Mouse (Mus musculus) CH12.LX (cell line): ENCODE measurements around the gene Elof1. TPM values are rescaled to one million over a fixed set of nuclear protein-coding genes. Genes with fewer than 3 reads are reported as not detected.

Source experiments
- DNase-seq: peaks from one replicate; pipeline ENCODE4 v3.0.0-alpha.2; 2013; ENCODE audit errors: extremely low read depth
- H3K27ac ChIP-seq: 2 replicates; pipeline ENCODE4 v1.5.1; 2012; ENCODE audit warnings: low read depth, mild to moderate bottlenecking, control low read depth, moderate library complexity; ENCODE audit not compliant: insufficient read depth
- H3K27me3 ChIP-seq: replicated peaks from 2 replicates; pipeline ENCODE3; 2012; ENCODE audit warnings: inconsistent platforms
- H3K36me3 ChIP-seq, 2 experiments: replicated peaks in 1 of 2; 2 replicates each; pipeline versions ENCODE3 to v1.6.1; 2012; ENCODE audit warnings: inconsistent platforms in 1 of 2, low read length in 1 of 2, mild to moderate bottlenecking in 1 of 2, mixed read lengths in 1 of 2, moderate library complexity in 1 of 2; ENCODE audit not compliant: control insufficient read depth in 1 of 2, insufficient read depth in 1 of 2
- H3K4me1 ChIP-seq, 2 experiments: 2 replicates each; pipeline ENCODE4 v1.6.1; 2012; ENCODE audit warnings: inconsistent platforms in 1 of 2, moderate library complexity in 1 of 2; ENCODE audit not compliant: insufficient read depth in 2 of 2, control insufficient read depth in 1 of 2
- H3K4me2 ChIP-seq: 2 replicates; pipeline ENCODE4 v1.6.1; 2012; ENCODE audit warnings: low read depth, mild to moderate bottlenecking, control low read depth; ENCODE audit not compliant: poor library complexity, insufficient read depth, severe bottlenecking
- H3K4me3 ChIP-seq, 3 experiments: fragments of 150-350 bp in 1 of 3; sonication (generic) in 1 of 3; replicated peaks in 1 of 3; 2 replicates each; pipeline versions ENCODE3 to v1.5.1; 2011 to 2012; ENCODE audit warnings: low read depth in 2 of 3, low read length in 2 of 3, mild to moderate bottlenecking in 2 of 3, moderate library complexity in 2 of 3, control low read depth in 1 of 3, improper control_type of control experiment in 1 of 3, inconsistent platforms in 1 of 3, mixed read lengths in 1 of 3; ENCODE audit not compliant: poor library complexity in 1 of 3
- H3K79me2 ChIP-seq: replicated peaks from 2 replicates; pipeline ENCODE4 v1.6.1; 2012; ENCODE audit warnings: mild to moderate bottlenecking, moderate library complexity; ENCODE audit not compliant: control insufficient read depth, poor library complexity, insufficient read depth, severe bottlenecking; ENCODE audit errors: extremely low read depth
- H3K9ac ChIP-seq: 2 replicates; pipeline ENCODE4 v1.6.1; 2012; ENCODE audit warnings: low read depth, mild to moderate bottlenecking, control low read depth, moderate library complexity; ENCODE audit not compliant: insufficient read depth
- H3K9me3 ChIP-seq: replicated peaks from 2 replicates; pipeline ENCODE3; 2012; ENCODE audit warnings: low read length, inconsistent platforms, mixed read lengths
- BHLHE40 ChIP-seq: IDR thresholded peaks from 2 replicates; pipeline ENCODE4 v1.6.1; 2011; ENCODE audit warnings: mild to moderate bottlenecking, low read depth, low read length, improper control_type of control experiment
- CHD2 ChIP-seq: IDR thresholded peaks from 2 replicates; pipeline ENCODE4 v1.6.1; 2011; ENCODE audit warnings: low read length, improper control_type of control experiment
- CTCF ChIP-seq, 2 experiments: IDR thresholded peaks in 1 of 2; conservative IDR thresholded peaks in 1 of 2; 2 replicates each; pipeline ENCODE4 v1.5.1; 2011 to 2012; ENCODE audit warnings: low read depth in 2 of 2, low read length in 2 of 2, improper control_type of control experiment in 1 of 2, inconsistent platforms in 1 of 2, mild to moderate bottlenecking in 1 of 2, moderate library complexity in 1 of 2
- HCFC1 ChIP-seq: IDR thresholded peaks from 2 replicates; pipeline ENCODE4 v1.6.1; 2012; ENCODE audit warnings: low read depth, mild to moderate bottlenecking, inconsistent platforms, low read length, improper control_type of control experiment
- JUN ChIP-seq: IDR thresholded peaks from 2 replicates; pipeline ENCODE4 v1.6.1; 2011; ENCODE audit warnings: low read depth, mild to moderate bottlenecking, low read length, improper control_type of control experiment, moderate library complexity; ENCODE audit not compliant: insufficient read depth
- KAT2A ChIP-seq: IDR thresholded peaks from 2 replicates; pipeline ENCODE4 v1.6.1; 2012; ENCODE audit warnings: low read length, improper control_type of control experiment, inconsistent platforms; ENCODE audit not compliant: insufficient replicate concordance
- MXI1 ChIP-seq: IDR thresholded peaks from 2 replicates; pipeline ENCODE4 v1.6.1; 2011; ENCODE audit warnings: mild to moderate bottlenecking, low read depth, low read length, improper control_type of control experiment
- MYC ChIP-seq: IDR thresholded peaks from 2 replicates; pipeline ENCODE4 v1.6.1; 2011; ENCODE audit warnings: low read depth, mild to moderate bottlenecking, improper control_type of control experiment, low read length
- NELFE ChIP-seq: IDR thresholded peaks from 2 replicates; pipeline ENCODE4 v1.6.1; 2011; ENCODE audit warnings: low read depth, low read length, improper control_type of control experiment
- NRF1 ChIP-seq: IDR thresholded peaks from 2 replicates; pipeline ENCODE4 v1.6.1; 2014; ENCODE audit warnings: low read depth, mild to moderate bottlenecking, inconsistent platforms, low read length, improper control_type of control experiment, moderate library complexity
- POLR2A ChIP-seq: IDR thresholded peaks from 2 replicates; pipeline ENCODE4 v1.6.1; 2011; ENCODE audit warnings: low read depth, mild to moderate bottlenecking, improper control_type of control experiment, low read length
- POLR2AphosphoS2 ChIP-seq: IDR thresholded peaks from 2 replicates; pipeline ENCODE4 v1.6.1; 2011; ENCODE audit warnings: low read depth, low read length, improper control_type of control experiment
- RAD21 ChIP-seq: IDR thresholded peaks from 2 replicates; pipeline ENCODE4 v1.6.1; 2011; ENCODE audit warnings: low read depth, mild to moderate bottlenecking, low read length, improper control_type of control experiment, moderate library complexity
- RCOR1 ChIP-seq: conservative IDR thresholded peaks from 2 replicates; pipeline ENCODE4 v1.6.1; 2012; ENCODE audit warnings: low read depth, mild to moderate bottlenecking, inconsistent platforms, low read length, improper control_type of control experiment
- TBP ChIP-seq: conservative IDR thresholded peaks from 2 replicates; pipeline ENCODE4 v1.6.1; 2011; ENCODE audit warnings: low read depth, low read length, improper control_type of control experiment
- TCF12 ChIP-seq: IDR thresholded peaks from 2 replicates; pipeline ENCODE4 v1.6.1; 2014; ENCODE audit warnings: low read depth, mild to moderate bottlenecking, inconsistent platforms, low read length, improper control_type of control experiment
- UBTF ChIP-seq: IDR thresholded peaks from 2 replicates; pipeline ENCODE4 v1.6.1; 2012; ENCODE audit warnings: low read depth, mild to moderate bottlenecking, inconsistent platforms, low read length, improper control_type of control experiment, moderate library complexity
- ZC3H11A ChIP-seq: IDR thresholded peaks from 2 replicates; pipeline ENCODE4 v1.6.1; 2012; ENCODE audit warnings: low read depth, mild to moderate bottlenecking, inconsistent platforms, low read length, improper control_type of control experiment
- ZKSCAN1 ChIP-seq: IDR thresholded peaks from 2 replicates; pipeline ENCODE4 v1.6.1; 2012; ENCODE audit warnings: low read depth, inconsistent platforms, low read length, improper control_type of control experiment, borderline replicate concordance
- ZMIZ1 ChIP-seq: IDR thresholded peaks from 2 replicates; pipeline ENCODE4 v1.6.1; 2012; ENCODE audit warnings: low read depth, mild to moderate bottlenecking, inconsistent platforms, low read length, improper control_type of control experiment
- dilution Hi-C: fragments of 300-500 bp; cut with MboI; formaldehyde crosslinking; loops from 2 replicates; pipeline ENCODE4 v1.14.3; 2020; ENCODE audit warnings: low sequenced_read_pairs; ENCODE audit not compliant: extremely low pct_unique_long_range_greater_than_20kb, extremely low pct_ligation_motif_present
- in situ Hi-C: fragments of 300-500 bp; cut with MboI; formaldehyde crosslinking; loops from 3 replicates; pipeline ENCODE4 v1.14.3; 2019; ENCODE audit warnings: low sequenced_read_pairs, low pct_ligation_motif_present, low pct_unique_long_range_greater_than_20kb, mixed read lengths
- polyA plus RNA-seq: library from polyadenylated mRNA; unstranded; fragments of >175 nt; gene quantifications from 2 replicates; pipeline ENCODE4 v1.2.1, GENCODE M21; 2012; ENCODE audit warnings: low read depth; ENCODE audit not compliant: insufficient read length
- total RNA-seq, 2 experiments: library from RNA; depleted of rRNA; stranded (reverse); fragments of 300-350 nt in 1 of 2; fragments of >200 nt in 1 of 2; gene quantifications; 2 replicates each; pipeline ENCODE4 v1.2.3; 2012 to 2014

The Elof1 gene
- total and polyA plus RNA-seq, 3 experiments = 96.9 to 142 (median 111) TPM

DNA sequence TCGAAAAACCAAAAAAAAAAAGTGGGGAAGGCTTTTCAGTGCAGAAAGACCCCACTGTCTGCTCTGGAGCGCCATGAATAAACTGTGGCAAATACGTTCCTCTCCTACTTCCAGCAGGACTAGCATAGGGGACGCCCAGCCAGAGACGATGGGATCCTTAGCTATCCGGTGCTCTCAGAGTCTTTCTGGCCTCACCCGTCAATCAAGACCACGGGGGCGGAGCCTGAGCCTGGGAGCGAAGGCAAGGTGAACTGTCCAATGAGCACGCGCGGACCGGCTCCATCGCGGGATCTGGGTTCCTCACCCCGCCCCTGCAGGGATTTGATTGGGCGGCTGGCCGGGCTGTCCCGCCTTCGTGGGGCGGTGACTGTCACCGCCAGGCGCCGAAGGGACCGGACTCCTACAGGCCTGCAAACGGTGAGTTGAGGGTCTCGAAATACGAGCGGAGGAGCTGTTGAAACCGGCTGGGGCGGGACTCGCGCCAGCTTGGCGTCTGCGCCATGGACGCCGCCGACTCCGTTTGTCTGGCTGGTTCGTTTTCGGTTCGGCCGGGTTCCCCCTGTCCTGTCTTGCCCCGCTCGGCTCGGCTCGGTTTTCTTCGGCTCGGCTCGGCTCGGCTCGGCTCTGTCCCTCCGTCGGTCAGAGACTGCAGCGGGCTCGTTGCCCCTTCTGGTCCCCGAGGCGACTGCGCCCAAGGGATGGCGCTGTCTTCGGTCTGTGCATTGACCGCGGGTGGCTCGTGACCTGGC lies 39.7 kb upstream of the Elof1 start, which contains the start of gene Pigyl:
Pigyl (plus strand) TSS at position 350 of the 749 bp plus-strand sequence.
- Histone ChIP-seq H3K27ac (no peak within 1 kb of the TSS), H3K9ac (peak within 1 kb of the TSS; percentile 80), H3K4me1 (peaks cover 4 to 21% of the 10 kb centered on the region in 2 experiments), H3K4me3 (peak within 1 kb of the TSS; percentile 73 to 85 (median 84)), H3K27me3 (no peaks in the 10 kb centered on the region), H3K9me3 (peaks cover 8% of the 10 kb centered on the region), H3K36me3 (peaks cover 0 to 8% of the 10 kb centered on the region in 2 experiments), H3K79me2 (no peaks in the 10 kb centered on the region), H3K4me2 (peak within 1 kb of the TSS; percentile 41)
- DNase-seq = peak; percentile 99
- TF ChIP-seq RCOR1 (no peak), ZMIZ1 (0 out of 2 replicates have a peak, but pooled peaks have one; percentile 31), CTCF (conservative IDR thresholded peaks at IDR 0.05 in 1 of 2, IDR thresholded peaks at IDR 0.05 in 1 of 2; ENCODE audit: low read depth in 2 of 2, low read length in 2 of 2) (peak in 1 of 2 experiments; percentile 29; a peak in 1 of 4 replicates), MXI1 (peak; percentile 50), CHD2 (peak; percentile 92), MYC (no peak), RAD21 (no peak), POLR2A (peak; percentile 90), TCF12 (peak; percentile 71), NELFE (peak; percentile 84), ZC3H11A (no peak), POLR2AphosphoS2 (peak; percentile 64; the same call in 1 of the 2 replicates), KAT2A (0 out of 2 replicates have a peak, but pooled peaks have one; percentile 69), JUN (no peak), TBP (0 out of 2 replicates have a peak, but pooled peaks have one; percentile 49), UBTF (peak; percentile 56; the same call in 1 of the 2 replicates), HCFC1 (peak; percentile 58; the same call in 1 of the 2 replicates), NRF1 (peak; percentile 73), ZKSCAN1 (no peak), BHLHE40 (peak; percentile 24; the same call in 1 of the 2 replicates)
- in situ Hi-C loops (loop anchor here (5.0 to 10.0 kb wide), 5 partner anchors 34 to 236 kb away; partner anchors contain the start of genes Gm49318 and Zfp653), dilution Hi-C loops (no loop called here)
